ENCODE assay signal across 18 mouse cellular contexts in the genomic region with DNA sequence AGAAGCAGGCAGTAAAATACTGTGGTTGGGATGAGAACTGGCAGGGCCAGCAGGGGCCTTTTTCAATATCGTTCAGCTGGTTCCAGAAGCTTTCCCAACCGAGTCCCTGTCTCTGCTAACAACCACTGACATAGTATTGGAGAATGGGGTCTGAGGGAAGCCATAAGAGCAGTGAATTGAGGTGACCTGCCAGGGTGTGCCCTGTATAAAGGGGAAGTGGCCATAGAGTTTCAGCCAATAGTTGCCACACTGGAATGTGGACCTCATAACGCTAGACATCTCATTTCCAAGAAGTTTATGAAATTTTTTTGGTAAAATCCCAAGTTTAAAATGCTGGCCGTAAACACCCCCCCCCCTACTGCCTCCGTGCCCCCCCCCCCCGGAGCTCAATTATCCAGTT.
"Had no signal": no experiment of that assay in that cellular context is flagged by ENCODE, and none has a peak within 500 bp of the region (broad histone marks: within the 10 kb centered on the region; RNA-seq: fewer than 3 reads in every experiment).

No protein-coding gene starts in this region.

- H3K9me3 ChIP-seq: lung, embryonic 15.5 days; megakaryocyte, embryonic 14.5 days; midbrain, embryonic 13.5 days; midbrain, embryonic 15.5 days; neural tube, embryonic 12.5 days; stomach, embryonic 15.5 days had no signal

- H3K36me3 ChIP-seq: lung, embryonic 15.5 days; midbrain, embryonic 13.5 days; midbrain, embryonic 15.5 days; neural tube, embryonic 12.5 days; stomach, embryonic 15.5 days had no signal

- DNase-seq: liver, postnatal 0 days; lung, adult 2 months; lung, postnatal 14 days; lung, postnatal 36 days; right cerebral cortex, postnatal 14 days; thymus, adult 2 months; thymus, postnatal 25 days; thymus, postnatal 4 days had no signal

- H3K27ac ChIP-seq: lung, embryonic 15.5 days; macrophage; midbrain, embryonic 13.5 days; midbrain, embryonic 15.5 days; neural tube, embryonic 12.5 days; stomach, embryonic 15.5 days; stomach, postnatal 0 days had no signal

- H3K4me2 ChIP-seq: lung, embryonic 15.5 days; midbrain, embryonic 11.5 days; midbrain, embryonic 13.5 days; midbrain, embryonic 15.5 days; neural tube, embryonic 12.5 days; stomach, embryonic 15.5 days had no signal

- ATAC-seq: liver, postnatal 0 days; lung, postnatal 0 days; midbrain, embryonic 13.5 days; midbrain, embryonic 15.5 days had no signal

- H3K4me1 ChIP-seq: lung, embryonic 15.5 days; stomach, embryonic 15.5 days had no signal

- H3K27me3 ChIP-seq: lung, embryonic 15.5 days; megakaryocyte, embryonic 14.5 days; midbrain, embryonic 13.5 days; midbrain, embryonic 15.5 days; neural tube, embryonic 12.5 days; stomach, embryonic 15.5 days had no signal

- H3K9ac ChIP-seq: liver, postnatal 0 days; lung, embryonic 15.5 days; midbrain, embryonic 13.5 days; midbrain, embryonic 15.5 days; neural tube, embryonic 12.5 days; stomach, embryonic 15.5 days had no signal

- H3K4me3 ChIP-seq: lung, embryonic 15.5 days; megakaryocyte, embryonic 14.5 days; midbrain, embryonic 13.5 days; midbrain, embryonic 15.5 days; neural tube, embryonic 12.5 days; stomach, embryonic 15.5 days had no signal
